Mouse (Mus musculus): Measurements from ENCODE around the gene Vav2. TPM values are rescaled to one million over a fixed set of nuclear protein-coding genes. Genes with fewer than 3 reads are reported as not detected.

Gene Vav2
- polyA plus RNA-seq, 1 experiment from 2014 or later = 9.2 TPM

DNA sequence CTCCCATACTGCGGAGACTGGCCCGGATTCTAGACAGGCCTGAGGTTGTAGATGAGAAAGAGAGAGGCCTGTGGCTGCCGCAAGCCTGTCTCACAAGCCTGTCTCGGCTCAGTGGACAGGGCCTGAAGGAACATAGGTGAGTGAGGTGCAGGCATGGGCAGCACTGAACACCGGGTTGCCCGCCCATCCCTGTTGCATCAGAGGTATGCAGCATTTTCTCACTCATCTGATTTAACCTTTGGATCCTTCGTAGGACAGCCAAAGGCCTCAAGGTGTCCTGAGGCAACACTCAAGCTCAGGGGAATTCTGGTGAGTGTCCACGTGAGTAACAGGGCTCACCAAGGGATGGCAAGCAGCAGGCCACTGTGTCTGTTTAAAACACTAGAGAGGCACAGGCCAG is 36.5 kb downstream of the Vav2 start:
- H3K36me3 ChIP-seq (ENCODE audit: control insufficient read depth, insufficient read depth, low read length) = no peaks in the 10 kb centered on the region
- WGBS = 67% methylated on average over 8 of the region's 8 CpGs
- H3K9ac ChIP-seq (ENCODE audit: low read depth, low read length) = no peak overlapping the region
- H3K4me3 ChIP-seq (ENCODE audit: low read depth, low read length) = no peak overlapping the region
- no peaks in the 10 kb centered on the region for H3K27me3 ChIP-seq (ENCODE audit: control insufficient read depth, insufficient read depth, low read depth, low read length)
- H3K27ac ChIP-seq (ENCODE audit: low read length) = no peak overlapping the region
- no peaks in the 10 kb centered on the region for H3K9me3 ChIP-seq (replicated peaks; ENCODE audit: control insufficient read depth, low read length, poor library complexity, severe bottlenecking)
- no peak overlapping the region for H3K4me2 ChIP-seq (ENCODE audit: low read length)
- ATAC-seq = no peak
- H3K4me1 ChIP-seq (ENCODE audit: control insufficient read depth, insufficient read depth, low read length) = peaks cover 30% of the 10 kb centered on the region

- no peak; the same call in 1 of the 2 replicates for ATAC-seq
Observed at GRCm38 (mm10) chr2:27389272-27390162, 37.3 kb downstream of the Vav2 start.

GRCm38 (mm10) chr2:27387209-27387608 is 39.6 kb downstream of the Vav2 start:
- Histone ChIP-seq H3K27me3 (ENCODE audit: control insufficient read depth, insufficient read depth, low read depth, low read length) (no peaks in the 10 kb centered on the region), H3K9me3 (replicated peaks; ENCODE audit: control insufficient read depth, low read length, poor library complexity, severe bottlenecking) (no peaks in the 10 kb centered on the region), H3K4me2 (ENCODE audit: low read length) (no peak overlapping the region), H3K36me3 (ENCODE audit: control insufficient read depth, insufficient read depth, low read length) (no peaks in the 10 kb centered on the region), H3K27ac (ENCODE audit: low read length) (no peak overlapping the region), H3K4me1 (ENCODE audit: control insufficient read depth, insufficient read depth, low read length) (peaks cover 11% of the 10 kb centered on the region), H3K9ac (ENCODE audit: low read depth, low read length) (no peak overlapping the region), H3K4me3 (ENCODE audit: low read depth, low read length) (no peak overlapping the region)
- 96% methylated on average over 1 of the region's 1 CpGs for WGBS
- ATAC-seq = no peak

More at GRCm38 (mm10) chr2:27389272-27390162, 37.3 kb downstream of the Vav2 start:
- Histone ChIP-seq H3K9me3 (replicated peaks; ENCODE audit: control insufficient read depth, low read length, poor library complexity, severe bottlenecking) (no peaks in the 10 kb centered on the region), H3K27me3 (ENCODE audit: control insufficient read depth, insufficient read depth, low read depth, low read length) (no peaks in the 10 kb centered on the region), H3K4me2 (ENCODE audit: low read length) (no peak overlapping the region), H3K9ac (ENCODE audit: low read depth, low read length) (no peak overlapping the region), H3K27ac (ENCODE audit: low read length) (no peak overlapping the region), H3K4me3 (ENCODE audit: low read depth, low read length) (no peak overlapping the region), H3K36me3 (ENCODE audit: control insufficient read depth, insufficient read depth, low read length) (no peaks in the 10 kb centered on the region), H3K4me1 (ENCODE audit: control insufficient read depth, insufficient read depth, low read length) (peaks cover 25% of the 10 kb centered on the region)
- 36% methylated on average over 14 of the region's 14 CpGs for WGBS

- Histone ChIP-seq H3K27ac (ENCODE audit: low read length) (no peak overlapping the region), H3K4me3 (ENCODE audit: low read depth, low read length) (no peak overlapping the region), H3K36me3 (ENCODE audit: control insufficient read depth, insufficient read depth, low read length) (no peaks in the 10 kb centered on the region), H3K4me2 (ENCODE audit: low read length) (no peak overlapping the region), H3K27me3 (ENCODE audit: control insufficient read depth, insufficient read depth, low read depth, low read length) (no peaks in the 10 kb centered on the region), H3K9me3 (replicated peaks; ENCODE audit: control insufficient read depth, low read length, poor library complexity, severe bottlenecking) (no peaks in the 10 kb centered on the region), H3K9ac (ENCODE audit: low read depth, low read length) (no peak overlapping the region), H3K4me1 (ENCODE audit: control insufficient read depth, insufficient read depth, low read length) (peaks cover 17% of the 10 kb centered on the region)
- WGBS = 82% methylated on average over 4 of the region's 4 CpGs
- ATAC-seq = no peak
Observed at GRCm38 (mm10) chr2:27381698-27382097, 45.1 kb downstream of the Vav2 start.

DNA sequence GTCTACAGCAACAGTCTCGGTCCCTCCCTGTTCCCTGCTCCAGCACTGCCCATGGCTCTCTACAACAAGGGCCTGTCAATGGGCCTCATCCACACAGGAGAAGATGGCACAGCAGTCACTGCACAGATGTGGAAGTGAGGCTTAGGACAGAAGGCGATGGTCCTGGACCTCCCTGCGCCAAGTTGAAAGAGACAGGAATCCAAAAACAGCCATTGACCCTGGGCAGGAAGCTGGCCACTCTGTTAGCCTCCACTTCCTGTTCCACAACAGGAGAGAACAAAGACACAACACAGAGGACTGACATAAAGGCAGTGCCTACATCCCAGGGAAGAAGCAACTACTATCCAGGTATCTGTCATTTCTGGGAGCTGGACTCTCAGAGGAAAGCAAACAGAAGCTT is 45.6 kb downstream of the Vav2 start:
- H3K4me2 ChIP-seq (ENCODE audit: low read length) = no peak overlapping the region
- WGBS = 93% methylated on average over 3 of the region's 3 CpGs
- H3K9me3 ChIP-seq (replicated peaks; ENCODE audit: control insufficient read depth, low read length, poor library complexity, severe bottlenecking) = no peaks in the 10 kb centered on the region
- ATAC-seq = no peak
- peaks cover 20% of the 10 kb centered on the region for H3K4me1 ChIP-seq (ENCODE audit: control insufficient read depth, insufficient read depth, low read length)
- no peak overlapping the region for H3K9ac ChIP-seq (ENCODE audit: low read depth, low read length)
- no peak overlapping the region for H3K27ac ChIP-seq (ENCODE audit: low read length)
- no peaks in the 10 kb centered on the region for H3K27me3 ChIP-seq (ENCODE audit: control insufficient read depth, insufficient read depth, low read depth, low read length)
- H3K36me3 ChIP-seq (ENCODE audit: control insufficient read depth, insufficient read depth, low read length) = no peaks in the 10 kb centered on the region
- H3K4me3 ChIP-seq (ENCODE audit: low read depth, low read length) = no peak overlapping the region

DNA sequence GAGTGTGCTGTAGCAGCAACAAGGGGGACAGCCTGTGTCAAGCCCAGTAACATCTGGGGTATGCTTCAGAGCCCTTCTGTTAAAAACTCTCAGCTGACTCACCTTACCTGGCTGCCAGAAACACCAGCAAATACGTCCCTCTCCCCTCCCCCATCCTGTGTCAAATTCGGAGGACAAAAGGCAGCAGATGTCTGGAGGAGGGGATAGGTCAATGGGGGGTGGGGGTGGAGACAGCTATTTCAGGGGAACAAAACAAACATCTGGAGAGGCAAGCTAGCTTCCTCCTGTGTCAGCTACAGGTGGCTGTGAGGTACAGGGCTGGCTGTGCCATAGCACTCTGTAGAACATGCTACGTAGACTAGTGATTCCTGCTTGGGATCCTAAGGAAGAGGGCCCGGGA is 49.0 kb downstream of the Vav2 start:
- H3K27me3 ChIP-seq (ENCODE audit: control insufficient read depth, insufficient read depth, low read depth, low read length) = no peaks in the 10 kb centered on the region
- no peak overlapping the region for H3K4me2 ChIP-seq (ENCODE audit: low read length)
- H3K9ac ChIP-seq (ENCODE audit: low read depth, low read length) = no peak overlapping the region
- H3K4me3 ChIP-seq (ENCODE audit: low read depth, low read length) = no peak overlapping the region
- H3K27ac ChIP-seq (ENCODE audit: low read length) = peak overlapping the region; percentile 28; the same call in 1 of the 2 replicates
- no peaks in the 10 kb centered on the region for H3K9me3 ChIP-seq (replicated peaks; ENCODE audit: control insufficient read depth, low read length, poor library complexity, severe bottlenecking)
- H3K4me1 ChIP-seq (ENCODE audit: control insufficient read depth, insufficient read depth, low read length) = peaks cover 23% of the 10 kb centered on the region
- H3K36me3 ChIP-seq (ENCODE audit: control insufficient read depth, insufficient read depth, low read length) = no peaks in the 10 kb centered on the region
- 18% methylated on average over 4 of the region's 4 CpGs for WGBS
- no peak for ATAC-seq

- Histone ChIP-seq H3K4me2 (ENCODE audit: low read length) (no peak overlapping the region), H3K9me3 (replicated peaks; ENCODE audit: control insufficient read depth, low read length, poor library complexity, severe bottlenecking) (no peaks in the 10 kb centered on the region), H3K4me3 (ENCODE audit: low read depth, low read length) (no peak overlapping the region), H3K36me3 (ENCODE audit: control insufficient read depth, insufficient read depth, low read length) (no peaks in the 10 kb centered on the region), H3K4me1 (ENCODE audit: control insufficient read depth, insufficient read depth, low read length) (peaks cover 27% of the 10 kb centered on the region), H3K9ac (ENCODE audit: low read depth, low read length) (no peak overlapping the region), H3K27me3 (ENCODE audit: control insufficient read depth, insufficient read depth, low read depth, low read length) (no peaks in the 10 kb centered on the region), H3K27ac (ENCODE audit: low read length) (no peak overlapping the region)
- 12% methylated on average over 8 of the region's 8 CpGs for WGBS
- ATAC-seq = peak; percentile 59; the same call in 1 of the 2 replicates
Observed at GRCm38 (mm10) chr2:27377164-27377563, 49.7 kb downstream of the Vav2 start.

GRCm38 (mm10) chr2:27375141-27375540 is 51.7 kb downstream of the Vav2 start:
- Histone ChIP-seq H3K4me1 (ENCODE audit: control insufficient read depth, insufficient read depth, low read length) (peaks cover 27% of the 10 kb centered on the region), H3K4me2 (ENCODE audit: low read length) (no peak overlapping the region), H3K36me3 (ENCODE audit: control insufficient read depth, insufficient read depth, low read length) (no peaks in the 10 kb centered on the region), H3K27ac (ENCODE audit: low read length) (peak overlapping the region; percentile 3; the same call in 1 of the 2 replicates), H3K27me3 (ENCODE audit: control insufficient read depth, insufficient read depth, low read depth, low read length) (no peaks in the 10 kb centered on the region), H3K9me3 (replicated peaks; ENCODE audit: control insufficient read depth, low read length, poor library complexity, severe bottlenecking) (no peaks in the 10 kb centered on the region), H3K4me3 (ENCODE audit: low read depth, low read length) (no peak overlapping the region), H3K9ac (ENCODE audit: low read depth, low read length) (no peak overlapping the region)
- no peak for ATAC-seq
- 22% methylated on average over 3 of the region's 3 CpGs for WGBS

DNA sequence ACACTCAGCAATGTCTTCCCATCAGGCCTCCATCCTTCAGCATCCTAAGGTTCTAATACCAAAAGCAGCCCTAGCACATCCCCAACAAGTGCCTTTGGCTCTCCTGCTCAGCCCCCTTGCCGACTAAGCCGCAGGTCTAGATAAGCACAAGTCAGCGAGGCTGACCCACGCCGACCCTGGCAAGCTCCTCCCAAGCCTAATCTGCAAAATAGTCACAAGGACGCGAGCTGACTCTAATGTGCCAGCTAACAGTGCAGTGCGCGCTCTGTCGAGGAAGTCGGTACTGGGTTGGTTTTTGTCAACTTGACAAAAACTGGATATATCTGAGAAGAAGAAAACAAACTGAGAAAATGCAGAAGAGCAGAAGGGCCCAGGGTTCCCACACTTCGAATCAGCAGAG is 53.5 kb downstream of the Vav2 start:
- H3K36me3 ChIP-seq (ENCODE audit: control insufficient read depth, insufficient read depth, low read length) = no peaks in the 10 kb centered on the region
- H3K9ac ChIP-seq (ENCODE audit: low read depth, low read length) = no peak overlapping the region
- H3K9me3 ChIP-seq (replicated peaks; ENCODE audit: control insufficient read depth, low read length, poor library complexity, severe bottlenecking) = no peaks in the 10 kb centered on the region
- H3K27me3 ChIP-seq (ENCODE audit: control insufficient read depth, insufficient read depth, low read depth, low read length) = no peaks in the 10 kb centered on the region
- no peak overlapping the region for H3K27ac ChIP-seq (ENCODE audit: low read length)
- WGBS = 34% methylated on average over 12 of the region's 12 CpGs
- ATAC-seq = no peak
- peaks cover 24% of the 10 kb centered on the region for H3K4me1 ChIP-seq (ENCODE audit: control insufficient read depth, insufficient read depth, low read length)
- no peak overlapping the region for H3K4me2 ChIP-seq (ENCODE audit: low read length)
- H3K4me3 ChIP-seq (ENCODE audit: low read depth, low read length) = no peak overlapping the region

Measured in midbrain, embryonic 16.5 days (tissue).